Mouse (Mus musculus) kidney, adult 2 months (tissue): Measurements from ENCODE around the gene Syt17.

Experiments used
- CTCF ChIP-seq: fragments of 200-500 bp; conservative IDR thresholded peaks from 2 replicates; pipeline ENCODE4 v1.5.1; 2011; ENCODE audit warnings: low read depth, mild to moderate bottlenecking, control low read depth, low read length, moderate library complexity, mixed read lengths; ENCODE audit not compliant: insufficient read depth, insufficient read length
- POLR2A ChIP-seq: fragments of 200-500 bp; IDR thresholded peaks from one replicate; pipeline ENCODE4 v1.6.1; 2011; ENCODE audit warnings: low read depth, low read length, control low read depth

DNA sequence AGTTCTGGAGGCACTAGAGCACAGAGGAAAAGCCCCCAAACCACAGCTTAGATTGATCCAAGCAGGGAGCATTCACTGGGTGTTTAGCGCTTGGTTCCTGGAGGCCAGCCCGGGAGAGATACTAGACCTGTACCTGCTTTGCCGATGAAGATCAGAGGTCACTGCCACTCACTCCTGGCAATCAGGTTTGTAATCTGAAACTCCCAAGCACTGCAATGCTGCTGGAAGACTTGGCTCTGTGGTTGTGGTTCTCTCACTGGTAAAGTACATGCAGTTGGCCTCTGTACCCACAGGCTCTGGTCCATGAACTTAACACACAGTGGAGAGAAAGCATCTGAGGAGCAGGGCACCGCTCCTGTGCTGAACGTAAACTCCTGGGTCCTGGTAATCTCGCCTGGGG, 82.8 kb downstream of the Syt17 start:
- TF ChIP-seq POLR2A (no peak), CTCF (no peak)
